Mouse (Mus musculus) forebrain, embryonic 11.5 days (tissue): ENCODE measurements around the gene Akr1b10. TPM values are rescaled to one million over a fixed set of nuclear protein-coding genes. Genes with fewer than 3 reads are reported as not detected.

Experiments
- polyA plus RNA-seq: library from polyadenylated mRNA; unstranded; fragments of >200 nt; fragmentation: Nextera tagmentation; extraction: Ambion mirVana; gene quantifications from 2 replicates; pipeline ENCODE4 v1.2.1, GENCODE M21; 2014

The Akr1b10 gene
- polyA plus RNA-seq, 1 experiment from 2014 or later, result 11.2 TPM

Other genes with a start within 250 kb of the Akr1b10 start
- gene Slc35b4, start 207.1 kb upstream of the Akr1b10 start, polyA plus RNA-seq, result 47.1 and 49.6 TPM in 2 replicates
- 180 and 186 TPM in 2 replicates for gene Akr1b3, start 66.7 kb upstream of the Akr1b10 start, polyA plus RNA-seq
- 18.9 and 19.9 TPM in 2 replicates for gene Akr1b8, start 30.1 kb upstream of the Akr1b10 start, polyA plus RNA-seq
- not detected in 2 replicates for gene Akr1b7, start 28.1 kb downstream of the Akr1b10 start, polyA plus RNA-seq
- gene Bpgm, start 92.0 kb downstream of the Akr1b10 start, polyA plus RNA-seq, result 71.2 TPM in 2 replicates
- gene Cald1, start 214.3 kb downstream of the Akr1b10 start, polyA plus RNA-seq, result 132 and 139 TPM in 2 replicates